Mouse (Mus musculus) hindbrain, embryonic 12.5 days (tissue): ENCODE results near the gene Agbl5. TPM values are rescaled to one million over a fixed set of nuclear protein-coding genes. Genes with fewer than 3 reads are reported as not detected.

Experiments used
- ATAC-seq: fragments of 200-750 bp; cut with Nextera tagmentation; 2 replicates; pipeline ENCODE4 v1.8.0; 2017; ENCODE audit warnings: moderate TSS enrichment; ENCODE audit not compliant: low FRiP score
- H3K27ac ChIP-seq: fragments of 300-500 bp; sonication (generic); 2 replicates; pipeline ENCODE4 v1.5.1; 2016; ENCODE audit warnings: mild to moderate bottlenecking
- H3K27me3 ChIP-seq: fragments of 300-500 bp; sonication (generic); 2 replicates; pipeline ENCODE4 v1.6.1; 2016; ENCODE audit warnings: mild to moderate bottlenecking
- H3K36me3 ChIP-seq: fragments of 300-500 bp; sonication (generic); 2 replicates; pipeline ENCODE4 v1.6.1; 2016; ENCODE audit warnings: mild to moderate bottlenecking
- H3K4me1 ChIP-seq: fragments of 300-500 bp; sonication (generic); 2 replicates; pipeline ENCODE4 v1.6.1; 2016
- H3K4me2 ChIP-seq: fragments of 300-500 bp; sonication (generic); replicated peaks from 2 replicates; pipeline ENCODE4 v1.6.1; 2016; ENCODE audit warnings: mild to moderate bottlenecking
- H3K4me3 ChIP-seq: fragments of 300-500 bp; sonication (generic); 2 replicates; pipeline ENCODE4 v1.5.1; 2016; ENCODE audit warnings: mild to moderate bottlenecking
- H3K9ac ChIP-seq: fragments of 300-500 bp; sonication (generic); 2 replicates; pipeline ENCODE4 v1.6.1; 2016; ENCODE audit warnings: mild to moderate bottlenecking, moderate library complexity
- H3K9me3 ChIP-seq: fragments of 300-500 bp; sonication (generic); replicated peaks from 2 replicates; pipeline ENCODE4 v1.6.1; 2016; ENCODE audit warnings: mild to moderate bottlenecking
- WGBS: fragments of 180-500 bp; shearing (Covaris S2); methylation state at CpG from one replicate; pipeline ENCODE4 v1.1.7; 2016; 5-methylcytosine and 5-hydroxymethylcytosine counted together
- polyA plus RNA-seq: library from polyadenylated mRNA; unstranded; fragments of >200 nt; fragmentation: Nextera tagmentation; extraction: Ambion mirVana; gene quantifications from 2 replicates; pipeline ENCODE4 v1.2.1, GENCODE M21; 2016

Agbl5 gene
- polyA plus RNA-seq, 1 experiment from 2014 or later, result 32.4 TPM

DNA sequence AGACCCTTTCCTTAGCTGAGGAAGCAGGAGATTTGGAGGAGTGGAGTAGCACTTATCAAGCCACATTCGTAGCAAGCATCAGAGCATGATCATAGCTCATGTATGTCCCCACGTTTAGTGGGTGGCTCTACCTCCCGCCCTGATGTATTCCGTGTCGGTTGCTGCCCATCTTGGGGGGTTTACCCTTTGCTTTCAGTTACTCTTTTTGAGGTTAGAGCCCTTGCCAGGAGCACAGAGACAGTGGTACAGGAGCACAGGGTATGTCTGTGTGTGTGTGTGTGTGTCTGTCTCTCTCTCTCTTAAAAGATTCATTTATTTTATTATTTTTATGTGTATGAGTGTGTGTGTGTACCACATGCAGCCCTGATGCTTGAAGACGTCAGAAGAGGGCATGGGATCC is 34.6 kb downstream of the Agbl5 start:
- no peaks in the 10 kb centered on the region for H3K9me3 ChIP-seq
- no peak for ATAC-seq
- no peak overlapping the region for H3K4me3 ChIP-seq
- no peaks in the 10 kb centered on the region for H3K36me3 ChIP-seq
- no peak overlapping the region for H3K9ac ChIP-seq
- no peak overlapping the region for H3K27ac ChIP-seq
- peaks cover 15% of the 10 kb centered on the region for H3K27me3 ChIP-seq
- H3K4me1 ChIP-seq, result peaks cover 26% of the 10 kb centered on the region
- 89% methylated on average over 6 of the region's 6 CpGs for WGBS
- no peak overlapping the region for H3K4me2 ChIP-seq

DNA sequence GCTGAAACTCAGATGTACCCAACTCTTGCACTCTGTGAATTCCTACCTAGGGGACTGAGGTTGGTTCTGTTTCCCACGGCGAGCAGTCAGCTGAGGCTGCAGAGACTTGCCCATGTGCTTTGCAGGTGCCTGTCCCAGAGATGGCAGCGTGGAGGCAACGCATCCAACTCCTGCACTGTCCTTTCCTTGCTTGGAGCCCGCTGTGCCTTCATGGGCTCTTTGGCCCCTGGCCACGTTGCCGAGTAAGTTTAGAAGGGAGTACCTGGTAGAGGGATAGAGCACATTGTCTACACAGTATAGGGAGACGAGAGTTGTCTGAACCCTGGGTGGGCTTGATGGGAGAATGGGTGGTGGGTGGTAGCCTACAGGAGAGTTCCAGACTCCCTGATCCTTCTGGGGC is 36.1 kb downstream of the Agbl5 start:
- H3K9me3 ChIP-seq, result no peaks in the 10 kb centered on the region
- H3K27me3 ChIP-seq, result peaks cover 15% of the 10 kb centered on the region
- ATAC-seq, result no peak
- H3K4me3 ChIP-seq, result no peak overlapping the region
- no peak overlapping the region for H3K27ac ChIP-seq
- no peaks in the 10 kb centered on the region for H3K36me3 ChIP-seq
- WGBS, result 83% methylated on average over 8 of the region's 8 CpGs
- no peak overlapping the region for H3K9ac ChIP-seq
- H3K4me1 ChIP-seq, result peaks cover 26% of the 10 kb centered on the region
- H3K4me2 ChIP-seq, result no peak overlapping the region

DNA sequence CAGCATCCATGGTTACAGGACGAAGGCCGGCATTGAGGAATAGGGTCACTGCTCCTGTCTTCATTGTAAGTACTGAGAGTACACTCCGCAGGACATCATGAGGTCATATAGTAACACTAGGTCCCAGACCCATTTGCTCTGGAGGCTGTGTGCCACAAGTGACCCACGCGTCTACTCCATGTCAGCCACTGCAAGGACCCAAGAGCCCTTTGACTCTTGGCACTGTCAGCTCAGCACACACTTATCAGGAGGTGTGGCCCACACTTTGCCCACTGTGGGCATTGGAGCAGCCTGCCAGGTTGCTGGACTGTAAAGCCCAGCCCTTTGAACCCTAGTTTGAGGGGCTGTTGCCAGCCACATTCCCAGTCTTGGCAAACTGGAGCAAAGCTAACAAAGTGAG is 36.7 kb downstream of the Agbl5 start:
- Histone ChIP-seq H3K9me3 (no peaks in the 10 kb centered on the region), H3K36me3 (no peaks in the 10 kb centered on the region), H3K27ac (no peak overlapping the region), H3K4me2 (no peak overlapping the region), H3K4me1 (peaks cover 26% of the 10 kb centered on the region), H3K9ac (no peak overlapping the region), H3K4me3 (no peak overlapping the region), H3K27me3 (peaks cover 15% of the 10 kb centered on the region)
- WGBS, result 82% methylated on average over 5 of the region's 5 CpGs
- ATAC-seq, result no peak

DNA sequence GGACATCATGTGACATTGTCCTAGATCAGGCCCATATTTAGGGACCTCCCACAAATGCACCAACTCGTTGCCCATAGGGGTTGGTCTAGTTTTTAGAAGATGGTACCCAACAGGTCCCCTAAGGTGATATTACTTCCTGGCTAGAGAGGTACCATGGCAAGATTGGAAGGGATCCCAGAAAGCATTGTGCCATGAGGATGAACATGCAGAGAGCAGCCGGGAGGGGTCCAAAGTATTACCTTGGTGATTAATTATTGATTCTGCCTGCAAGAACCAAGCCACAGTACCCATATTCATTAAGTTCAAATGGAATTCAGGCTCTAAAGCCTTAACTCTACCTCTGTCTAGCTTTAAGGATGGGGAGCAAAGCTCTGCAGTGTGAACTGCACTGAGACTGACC is 37.6 kb downstream of the Agbl5 start:
- H3K4me2 ChIP-seq, result no peak overlapping the region

DNA sequence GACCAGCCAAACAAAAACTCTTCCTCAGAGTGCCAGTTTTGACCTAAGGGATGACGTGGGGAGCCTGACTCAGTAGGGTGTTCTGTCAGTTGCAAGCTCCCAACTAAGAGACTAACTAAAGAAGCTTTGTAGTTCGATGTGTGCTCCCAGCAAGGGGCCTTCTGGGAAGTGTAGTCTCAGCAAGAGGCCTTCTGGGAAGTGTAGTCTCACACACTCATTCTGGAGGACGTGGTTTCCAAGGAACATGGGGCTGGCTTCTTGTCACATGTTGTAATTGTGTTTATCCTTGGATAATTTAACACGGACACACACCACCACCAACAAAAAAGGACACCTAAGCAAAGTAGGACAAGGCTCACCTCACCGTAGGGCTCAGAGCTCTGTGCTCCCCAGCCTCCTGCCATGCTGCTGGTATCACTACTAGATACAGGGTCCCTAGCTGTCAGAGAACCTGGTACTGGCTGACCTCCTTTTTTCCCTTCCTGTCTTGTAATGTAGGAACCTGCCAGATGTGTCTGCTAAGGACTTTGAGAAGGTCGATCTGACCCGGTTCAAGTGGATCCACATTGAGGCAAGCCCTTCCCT is 39.5 kb downstream of the Agbl5 start:
- no peak overlapping the region for H3K27ac ChIP-seq
- peak overlapping the region; percentile 35 for H3K4me2 ChIP-seq
- H3K36me3 ChIP-seq, result no peaks in the 10 kb centered on the region
- H3K4me3 ChIP-seq, result no peak overlapping the region
- peak; percentile 36; the same call in 1 of the 2 replicates for ATAC-seq
- H3K4me1 ChIP-seq, result 0 out of 2 replicates have a peak, but pooled peaks cover under 1% of the 10 kb centered on the region
- H3K27me3 ChIP-seq, result peaks cover 10% of the 10 kb centered on the region
- WGBS, result 42% methylated on average over 7 of the region's 7 CpGs
- no peak overlapping the region for H3K9ac ChIP-seq
- H3K9me3 ChIP-seq, result no peaks in the 10 kb centered on the region

More for the DNA sequence above, 37.6 kb downstream of the Agbl5 start:
- ATAC-seq, result no peak
- WGBS, result 88% methylated on average over 2 of the region's 2 CpGs
- no peak overlapping the region for H3K9ac ChIP-seq
- H3K36me3 ChIP-seq, result no peaks in the 10 kb centered on the region
- H3K4me1 ChIP-seq, result peaks cover 18% of the 10 kb centered on the region
- H3K27me3 ChIP-seq, result peaks cover 15% of the 10 kb centered on the region
- no peak overlapping the region for H3K27ac ChIP-seq
- H3K4me3 ChIP-seq, result no peak overlapping the region
- H3K9me3 ChIP-seq, result no peaks in the 10 kb centered on the region

DNA sequence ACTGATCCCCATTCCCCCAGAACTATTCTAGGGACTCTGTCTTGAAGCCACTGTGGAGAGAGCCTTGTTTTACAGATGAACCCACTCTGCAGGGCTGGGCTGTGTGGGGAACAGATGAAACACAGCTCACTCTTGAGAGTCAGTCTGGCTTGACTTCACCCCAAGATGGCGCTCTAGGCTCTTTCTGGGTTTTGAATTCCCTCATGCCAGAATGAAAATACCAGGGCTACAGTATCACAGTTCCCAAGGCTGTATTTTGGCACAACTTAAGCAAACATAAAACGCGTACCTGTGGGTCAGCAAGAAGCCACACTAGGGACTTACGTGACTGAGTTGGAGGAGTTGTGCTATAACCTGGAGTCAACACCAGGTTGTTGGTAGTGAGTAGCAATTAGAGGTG is 41.6 kb downstream of the Agbl5 start:
- no peaks in the 10 kb centered on the region for H3K4me1 ChIP-seq
- 0 out of 2 replicates have a peak, but pooled peaks have one; percentile 39 for ATAC-seq
- no peaks in the 10 kb centered on the region for H3K9me3 ChIP-seq
- H3K9ac ChIP-seq, result no peak overlapping the region
- H3K4me3 ChIP-seq, result no peak overlapping the region
- H3K36me3 ChIP-seq, result no peaks in the 10 kb centered on the region
- H3K4me2 ChIP-seq, result no peak overlapping the region
- no peaks in the 10 kb centered on the region for H3K27me3 ChIP-seq
- WGBS, result 44% methylated on average over 4 of the region's 4 CpGs
- no peak overlapping the region for H3K27ac ChIP-seq

DNA sequence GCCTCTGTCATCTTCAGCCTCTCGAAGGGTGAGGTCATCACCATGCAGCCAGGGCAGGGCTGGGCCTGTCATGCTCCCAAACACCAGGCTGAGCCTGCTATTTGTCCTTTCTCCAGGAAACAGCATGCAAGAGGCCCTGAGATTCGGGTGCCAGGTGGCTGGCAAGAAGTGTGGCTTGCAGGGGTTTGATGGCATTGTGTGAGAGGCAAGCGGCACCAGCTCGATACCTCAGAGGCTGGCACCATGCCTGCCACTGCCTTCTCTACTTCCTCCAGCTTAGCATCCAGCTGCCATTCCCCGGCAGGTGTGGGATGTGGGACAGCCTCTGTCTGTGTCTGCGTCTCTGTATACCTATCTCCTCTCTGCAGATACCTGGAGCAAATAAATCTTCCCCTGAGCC is 42.4 kb downstream of the Agbl5 start:
- Histone ChIP-seq H3K27ac (no peak overlapping the region), H3K4me3 (no peak overlapping the region), H3K9ac (no peak overlapping the region), H3K36me3 (no peaks in the 10 kb centered on the region), H3K4me2 (no peak overlapping the region), H3K9me3 (no peaks in the 10 kb centered on the region), H3K4me1 (no peaks in the 10 kb centered on the region), H3K27me3 (no peaks in the 10 kb centered on the region)
- 81% methylated on average over 6 of the region's 6 CpGs for WGBS
- no peak for ATAC-seq

DNA sequence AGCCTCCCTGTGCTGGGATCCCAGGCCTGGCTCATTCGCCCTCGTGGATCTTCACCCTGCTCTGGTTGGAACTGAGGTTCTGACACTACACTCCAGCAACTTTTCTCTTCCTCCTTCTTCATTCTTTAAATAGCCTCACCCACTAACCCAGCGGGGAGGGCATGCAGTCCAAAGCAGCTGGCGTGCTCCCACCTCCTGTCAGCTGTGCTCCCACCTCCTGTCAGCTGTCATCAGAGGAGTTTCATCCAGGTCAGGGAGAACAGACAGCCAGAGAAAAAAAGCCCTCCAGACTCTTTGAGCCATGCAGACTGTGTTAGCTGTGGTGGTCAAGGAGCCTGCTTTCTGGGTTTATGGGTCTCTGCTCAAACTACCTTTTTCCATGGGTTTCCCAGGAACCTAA is 42.9 kb downstream of the Agbl5 start:
- H3K9ac ChIP-seq, result no peak overlapping the region
- no peak for ATAC-seq
- no peaks in the 10 kb centered on the region for H3K9me3 ChIP-seq
- no peak overlapping the region for H3K27ac ChIP-seq
- H3K4me3 ChIP-seq, result no peak overlapping the region
- no peaks in the 10 kb centered on the region for H3K36me3 ChIP-seq
- no peaks in the 10 kb centered on the region for H3K4me1 ChIP-seq
- H3K27me3 ChIP-seq, result no peaks in the 10 kb centered on the region
- WGBS, result 80% methylated on average over 4 of the region's 4 CpGs
- no peak overlapping the region for H3K4me2 ChIP-seq

DNA sequence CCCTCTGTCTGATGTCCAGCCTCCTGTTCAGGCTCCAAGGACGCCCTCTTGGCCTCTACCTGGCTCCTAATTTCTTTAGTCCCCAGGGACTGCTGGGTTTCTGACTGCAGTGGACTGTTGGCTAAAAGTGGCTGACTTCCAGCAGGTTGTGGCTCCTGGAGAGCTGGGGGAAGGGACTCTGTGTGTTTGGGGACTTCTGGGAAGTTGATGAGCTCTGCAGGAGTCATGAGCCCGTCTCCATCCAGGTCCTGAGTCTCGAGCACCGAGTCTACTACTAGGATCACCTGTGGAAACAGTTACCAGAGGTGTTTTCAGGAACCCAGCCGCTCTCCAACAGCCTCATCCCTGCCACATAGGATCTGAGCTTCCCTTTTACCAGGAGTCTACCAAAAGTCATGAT is 45.2 kb downstream of the Agbl5 start:
- H3K9me3 ChIP-seq, result no peaks in the 10 kb centered on the region
- H3K4me2 ChIP-seq, result no peak overlapping the region
- H3K27ac ChIP-seq, result no peak overlapping the region
- H3K4me3 ChIP-seq, result no peak overlapping the region
- WGBS, result 79% methylated on average over 5 of the region's 5 CpGs
- no peaks in the 10 kb centered on the region for H3K27me3 ChIP-seq
- H3K9ac ChIP-seq, result no peak overlapping the region
- no peaks in the 10 kb centered on the region for H3K36me3 ChIP-seq
- no peaks in the 10 kb centered on the region for H3K4me1 ChIP-seq
- ATAC-seq, result no peak

DNA sequence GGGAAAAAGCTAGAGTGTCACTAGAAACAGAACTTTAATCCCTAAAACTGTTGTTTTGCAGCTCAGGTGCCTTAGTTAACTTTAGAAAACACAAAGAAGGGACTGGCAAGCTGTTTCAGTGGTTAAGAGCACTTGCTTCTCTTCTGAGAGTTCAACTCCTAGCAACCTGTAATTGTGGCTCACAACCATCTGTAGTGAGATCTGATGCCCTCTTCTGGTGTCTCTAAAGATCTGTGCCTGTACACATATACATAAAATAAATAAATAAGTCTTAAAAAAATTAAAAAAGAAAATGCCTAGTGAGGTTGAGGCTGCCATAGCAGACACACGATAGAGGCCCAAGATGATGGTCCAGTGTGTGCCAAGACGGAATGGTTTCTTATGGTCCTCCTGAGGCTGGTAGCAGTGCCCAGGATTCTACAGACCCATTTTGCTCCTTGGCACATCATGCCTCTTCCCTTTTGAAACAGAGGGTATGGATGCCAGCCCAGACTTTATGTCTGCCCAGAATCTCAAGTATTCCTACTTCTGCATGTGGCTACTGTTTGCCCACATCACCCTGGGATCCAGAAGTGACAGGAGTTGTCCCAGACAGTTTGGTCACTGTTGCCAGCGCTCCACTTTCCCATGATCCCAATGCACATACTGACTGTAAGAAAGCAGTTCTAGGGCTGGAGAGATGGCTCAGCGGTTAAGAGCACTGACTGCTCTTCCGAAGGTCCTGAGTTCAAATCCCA is 46.4 kb downstream of the Agbl5 start:
- Histone ChIP-seq H3K27ac (no peak overlapping the region), H3K4me1 (no peaks in the 10 kb centered on the region), H3K36me3 (no peaks in the 10 kb centered on the region), H3K9ac (no peak overlapping the region), H3K27me3 (no peaks in the 10 kb centered on the region), H3K4me2 (no peak overlapping the region), H3K9me3 (no peaks in the 10 kb centered on the region), H3K4me3 (no peak overlapping the region)
- WGBS, result 89% methylated on average over 5 of the region's 5 CpGs
- ATAC-seq, result no peak

DNA sequence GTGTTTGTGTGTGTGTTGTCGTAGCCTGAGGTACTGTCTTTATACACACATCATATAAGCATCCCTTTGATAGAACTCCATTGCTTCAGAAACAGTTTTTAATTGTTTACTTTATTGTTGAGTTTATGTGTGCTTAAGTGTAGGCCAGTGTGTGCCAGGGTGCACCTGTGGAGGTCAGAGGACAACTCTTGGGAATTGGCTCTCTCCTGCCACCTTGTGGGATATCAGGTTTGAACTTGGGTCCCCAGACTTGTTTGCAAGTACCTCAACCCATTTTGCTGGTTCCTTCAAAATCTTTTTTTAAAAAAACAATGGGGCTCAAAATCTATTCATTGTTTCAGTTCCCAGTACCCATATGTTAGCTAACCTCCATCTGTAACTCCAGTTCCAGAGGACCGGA is 54.5 kb downstream of the Agbl5 start:
- Histone ChIP-seq H3K4me3 (no peak overlapping the region), H3K9ac (no peak overlapping the region), H3K36me3 (no peaks in the 10 kb centered on the region), H3K27ac (no peak overlapping the region), H3K9me3 (no peaks in the 10 kb centered on the region), H3K4me1 (peaks cover 6% of the 10 kb centered on the region), H3K4me2 (no peak overlapping the region), H3K27me3 (peaks cover 15% of the 10 kb centered on the region)
- no peak for ATAC-seq
- WGBS, result 95% methylated on average over 2 of the region's 2 CpGs

DNA sequence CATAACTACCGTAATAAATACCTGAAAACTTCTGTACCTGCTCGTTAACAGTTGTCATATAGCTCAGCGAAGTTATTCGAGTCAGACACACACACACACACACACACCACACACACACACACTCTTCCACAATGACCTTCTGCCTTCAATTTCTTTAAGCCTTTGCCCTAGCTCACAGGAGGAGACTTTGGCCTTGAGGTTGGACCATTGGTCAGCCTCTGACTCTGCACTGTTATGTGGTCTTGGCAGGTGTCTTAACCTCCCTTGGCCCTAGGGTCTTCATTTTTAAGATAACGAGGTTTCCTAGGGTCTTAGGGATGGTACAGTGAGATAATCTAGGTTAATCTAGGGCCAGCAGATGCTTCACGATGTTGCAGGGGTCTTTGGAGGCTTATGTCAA is 55.9 kb downstream of the Agbl5 start:
- Histone ChIP-seq H3K4me1 (peaks cover 10% of the 10 kb centered on the region), H3K4me3 (no peak overlapping the region), H3K27me3 (peaks cover 20% of the 10 kb centered on the region), H3K4me2 (peak overlapping the region; percentile 89; the same call in 1 of the 2 replicates), H3K9me3 (no peaks in the 10 kb centered on the region), H3K27ac (no peak overlapping the region), H3K36me3 (no peaks in the 10 kb centered on the region), H3K9ac (no peak overlapping the region)
- ATAC-seq, result no peak
- 87% methylated on average over 6 of the region's 6 CpGs for WGBS
